Mouse (Mus musculus) heart, postnatal 36 days (tissue): ENCODE data around the gene Glyatl3. TPM values are rescaled to one million over a fixed set of nuclear protein-coding genes. Genes with fewer than 3 reads are reported as not detected.

Source experiments
- DNase-seq, 2 experiments: peaks; one replicate each; pipeline ENCODE4 v3.0.0; 2021 to 2022
- intact Hi-C: fragments of 180-260 bp; cut with DNase I; formaldehyde crosslinking; loops from one replicate; pipeline ENCODE4 v1.15.1; 2025
- total RNA-seq, 2 experiments: library from RNA; stranded (reverse); gene quantifications; 2 replicates each; pipeline ENCODE4 v1.2.3; 2021

Glyatl3 gene
- not detected for total RNA-seq

GRCm38 (mm10) chr17:40914250-40914649, at the start of gene Glyatl3:
Gene Glyatl3, minus strand, starts transcription at chr17:40914350.
- intact Hi-C loops: no loop called here
- no peak for DNase-seq

GRCm38 (mm10) chr17:40948518-40948917, 34.4 kb upstream of the Glyatl3 start:
- intact Hi-C loops: no loop called here

GRCm38 (mm10) chr17:40934420-40935231, 20.5 kb upstream of the Glyatl3 start, which contains the start of the genes Mut and Cenpq:
Gene Mut, plus strand, starts transcription at chr17:40934685.
Gene Cenpq, minus strand, starts transcription at chr17:40935047.
- DNase-seq: peak; percentile 97
- intact Hi-C loops: no loop called here

More at GRCm38 (mm10) chr17:40948518-40948917, 34.4 kb upstream of the Glyatl3 start:
- DNase-seq: no peak

GRCm38 (mm10) chr17:40933985-40934384, 19.8 kb upstream of the Glyatl3 start:
- peak in 1 of 2 experiments; percentile 2 for DNase-seq
- intact Hi-C loops: no loop called here

GRCm38 (mm10) chr17:40915499-40915898, 1.3 kb upstream of the Glyatl3 start:
- no peak for DNase-seq
- intact Hi-C loops: no loop called here

- DNase-seq: no peak
Measured at GRCm38 (mm10) chr17:40904721-40905154, 9.4 kb downstream of the Glyatl3 start.

GRCm38 (mm10) chr17:40904056-40904597, 10.0 kb downstream of the Glyatl3 start:
- DNase-seq: no peak
- intact Hi-C loops: no loop called here

More at GRCm38 (mm10) chr17:40904721-40905154, 9.4 kb downstream of the Glyatl3 start:
- intact Hi-C loops: no loop called here

GRCm38 (mm10) chr17:40903345-40903744, 10.8 kb downstream of the Glyatl3 start:
- no peak for DNase-seq
- intact Hi-C loops: no loop called here

- intact Hi-C loops: no loop called here
- DNase-seq: no peak
Measured at GRCm38 (mm10) chr17:40899783-40900363, 14.3 kb downstream of the Glyatl3 start.

- no peak for DNase-seq
Measured at GRCm38 (mm10) chr17:40896863-40897262, 17.3 kb downstream of the Glyatl3 start.

GRCm38 (mm10) chr17:40887849-40888536, 26.2 kb downstream of the Glyatl3 start:
- intact Hi-C loops: no loop called here
- no peak for DNase-seq

More at GRCm38 (mm10) chr17:40896863-40897262, 17.3 kb downstream of the Glyatl3 start:
- intact Hi-C loops: loop anchor here (1.0 to 2.0 kb wide), 2 partner anchors 60 to 72 kb away; no protein-coding TSS in a partner anchor

GRCm38 (mm10) chr17:40885155-40885554, 29.0 kb downstream of the Glyatl3 start:
- intact Hi-C loops: no loop called here
- no peak for DNase-seq

- intact Hi-C loops: no loop called here
Measured at GRCm38 (mm10) chr17:40882172-40882571, 32.0 kb downstream of the Glyatl3 start.

GRCm38 (mm10) chr17:40879924-40880691, 34.0 kb downstream of the Glyatl3 start, which contains the start of gene 9130008F23Rik:
Gene 9130008F23Rik, minus strand, starts transcription at chr17:40880559.
- DNase-seq: peak; percentile 53 to 72
- intact Hi-C loops: no loop called here

More at GRCm38 (mm10) chr17:40882172-40882571, 32.0 kb downstream of the Glyatl3 start:
- no peak for DNase-seq

- intact Hi-C loops: no loop called here
- no peak for DNase-seq
Measured at GRCm38 (mm10) chr17:40879528-40879923, 34.6 kb downstream of the Glyatl3 start.

GRCm38 (mm10) chr17:40877741-40878140, 36.4 kb downstream of the Glyatl3 start:
- intact Hi-C loops: no loop called here
- DNase-seq: no peak

GRCm38 (mm10) chr17:40875568-40875967, 38.6 kb downstream of the Glyatl3 start:
- intact Hi-C loops: no loop called here
- DNase-seq: no peak

GRCm38 (mm10) chr17:40874701-40875100, 39.4 kb downstream of the Glyatl3 start:
- intact Hi-C loops: no loop called here
- no peak for DNase-seq

GRCm38 (mm10) chr17:40873582-40874011, 40.6 kb downstream of the Glyatl3 start:
- intact Hi-C loops: no loop called here
- no peak for DNase-seq

GRCm38 (mm10) chr17:40872626-40873025, 41.5 kb downstream of the Glyatl3 start:
- DNase-seq: no peak
- intact Hi-C loops: no loop called here
